Mouse (Mus musculus): ENCODE measurements around the gene Acnat1.
"Not testable (repeated sequence)": the region's sequence is repeated elsewhere in the genome, so short reads cannot be mapped to it uniquely, and the experiment has no call there.

DNA sequence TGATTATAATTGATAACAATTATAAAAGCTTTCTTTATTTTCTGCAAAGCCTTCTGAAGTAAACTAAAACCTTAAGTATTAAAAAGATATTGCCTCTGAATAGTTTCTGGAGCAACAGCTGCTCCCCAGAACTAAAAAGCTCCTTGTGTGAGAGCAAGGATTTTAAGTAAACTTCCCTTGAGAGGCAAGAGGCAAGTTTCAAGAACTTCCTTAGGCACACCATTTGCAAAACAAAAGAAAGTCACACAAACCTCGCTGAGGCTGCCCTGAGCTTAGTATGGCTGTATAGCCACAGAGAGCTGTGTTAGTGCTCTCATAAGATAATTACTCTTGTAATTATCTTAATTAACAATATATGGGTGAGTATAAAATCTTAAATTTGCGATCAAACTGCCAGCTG, 5.3 kb upstream of the Acnat1 start:
- TF ChIP-seq CTCF (IDR thresholded peaks at IDR 0.05; ENCODE audit: low read depth, low read length); POLR2A (IDR thresholded peaks at IDR 0.05; ENCODE audit: insufficient read depth, low read length); EP300 (IDR thresholded peaks at IDR 0.05; ENCODE audit: insufficient read depth, low read depth, low read length): not testable (repeated sequence)
